Mouse (Mus musculus): ENCODE measurements around the gene Il18rap. TPM values are rescaled to one million over a fixed set of nuclear protein-coding genes. Genes with fewer than 3 reads are reported as not detected.

Gene Il18rap
- polyA plus RNA-seq (2014; fragmentation: Nextera tagmentation; extraction: Ambion mirVana): 0.03 and 0.22 TPM in 2 replicates

- Histone ChIP-seq H3K4me2 (replicated peaks; ENCODE audit: low read depth, low read length) (no peak within 1 kb of the TSS), H3K9ac (ENCODE audit: low read depth, low read length) (no peak within 1 kb of the TSS), H3K9me3 (ENCODE audit: control insufficient read depth, low read length) (no peaks in the 10 kb centered on the region), H3K36me3 (ENCODE audit: control insufficient read depth, insufficient read depth, low read length) (no peaks in the 10 kb centered on the region), H3K27ac (ENCODE audit: low read depth, low read length) (no peak within 1 kb of the TSS), H3K4me1 (replicated peaks; ENCODE audit: control insufficient read depth, insufficient read depth, low read length) (no peaks in the 10 kb centered on the region), H3K4me3 (ENCODE audit: low read depth, low read length) (no peak within 1 kb of the TSS), H3K27me3 (ENCODE audit: control insufficient read depth, insufficient read depth, low read length) (no peaks in the 10 kb centered on the region)
- WGBS: 68% methylated on average over 9 of the region's 9 CpGs
- no peak for ATAC-seq (ENCODE audit: low FRiP score)
- no peak for DNase-seq (ENCODE audit: low spot score)
These were observed at the start of gene Il18rap for GRCm38 (mm10) chr1:40514851-40515585. Il18rap (plus strand) TSS chr1:40515362.

- ATAC-seq (ENCODE audit: low FRiP score) (no peak), DNase-seq (ENCODE audit: low spot score) (no peak)
- Histone ChIP-seq H3K9ac (ENCODE audit: low read depth, low read length) (no peak within 1 kb of the TSS), H3K27ac (ENCODE audit: low read depth, low read length) (no peak within 1 kb of the TSS), H3K4me1 (replicated peaks; ENCODE audit: control insufficient read depth, insufficient read depth, low read length) (no peaks in the 10 kb centered on the region), H3K36me3 (ENCODE audit: control insufficient read depth, insufficient read depth, low read length) (no peaks in the 10 kb centered on the region), H3K27me3 (ENCODE audit: control insufficient read depth, insufficient read depth, low read length) (no peaks in the 10 kb centered on the region), H3K9me3 (ENCODE audit: control insufficient read depth, low read length) (no peaks in the 10 kb centered on the region), H3K4me3 (ENCODE audit: low read depth, low read length) (no peak within 1 kb of the TSS), H3K4me2 (replicated peaks; ENCODE audit: low read depth, low read length) (no peak within 1 kb of the TSS)
- WGBS: 45% methylated on average over 20 of the region's 20 CpGs
These were observed 49.4 kb upstream of the Il18rap start, which contains the start of gene Il18r1 for GRCm38 (mm10) chr1:40465477-40466430. Il18r1 (plus strand) TSS chr1:40465552.

GRCm38 (mm10) chr1:40467306-40467705 lies 47.9 kb upstream of the Il18rap start:
- DNase-seq (ENCODE audit: low spot score) (no peak), ATAC-seq (ENCODE audit: low FRiP score) (no peak)
- no peak overlapping the region for H3K9ac ChIP-seq (ENCODE audit: low read depth, low read length)
- H3K27ac ChIP-seq (ENCODE audit: low read depth, low read length): no peak overlapping the region
- no peak overlapping the region for H3K4me3 ChIP-seq (ENCODE audit: low read depth, low read length)
- H3K4me2 ChIP-seq (replicated peaks; ENCODE audit: low read depth, low read length): no peak overlapping the region
- no peaks in the 10 kb centered on the region for H3K4me1 ChIP-seq (replicated peaks; ENCODE audit: control insufficient read depth, insufficient read depth, low read length)
- H3K9me3 ChIP-seq (ENCODE audit: control insufficient read depth, low read length): no peaks in the 10 kb centered on the region
- no peaks in the 10 kb centered on the region for H3K27me3 ChIP-seq (ENCODE audit: control insufficient read depth, insufficient read depth, low read length)
- no peaks in the 10 kb centered on the region for H3K36me3 ChIP-seq (ENCODE audit: control insufficient read depth, insufficient read depth, low read length)
- WGBS: 86% methylated on average over 4 of the region's 4 CpGs

GRCm38 (mm10) chr1:40468805-40469204 lies 46.4 kb upstream of the Il18rap start:
- H3K4me3 ChIP-seq (ENCODE audit: low read depth, low read length): no peak overlapping the region
- no peak overlapping the region for H3K4me2 ChIP-seq (replicated peaks; ENCODE audit: low read depth, low read length)
- DNase-seq (ENCODE audit: low spot score): no peak
- WGBS: 86% methylated on average over 2 of the region's 2 CpGs
- H3K27me3 ChIP-seq (ENCODE audit: control insufficient read depth, insufficient read depth, low read length): no peaks in the 10 kb centered on the region
- no peaks in the 10 kb centered on the region for H3K4me1 ChIP-seq (replicated peaks; ENCODE audit: control insufficient read depth, insufficient read depth, low read length)
- no peak for ATAC-seq (ENCODE audit: low FRiP score)
- no peaks in the 10 kb centered on the region for H3K9me3 ChIP-seq (ENCODE audit: control insufficient read depth, low read length)
- no peak overlapping the region for H3K9ac ChIP-seq (ENCODE audit: low read depth, low read length)
- no peak overlapping the region for H3K27ac ChIP-seq (ENCODE audit: low read depth, low read length)
- H3K36me3 ChIP-seq (ENCODE audit: control insufficient read depth, insufficient read depth, low read length): no peaks in the 10 kb centered on the region

GRCm38 (mm10) chr1:40469900-40470299 lies 45.3 kb upstream of the Il18rap start:
- H3K27ac ChIP-seq (ENCODE audit: low read depth, low read length): no peak overlapping the region
- 92% methylated on average over 12 of the region's 12 CpGs for WGBS
- H3K4me2 ChIP-seq (replicated peaks; ENCODE audit: low read depth, low read length): no peak overlapping the region
- DNase-seq (ENCODE audit: low spot score): no peak
- H3K9me3 ChIP-seq (ENCODE audit: control insufficient read depth, low read length): no peaks in the 10 kb centered on the region
- H3K4me1 ChIP-seq (replicated peaks; ENCODE audit: control insufficient read depth, insufficient read depth, low read length): no peaks in the 10 kb centered on the region
- no peak overlapping the region for H3K4me3 ChIP-seq (ENCODE audit: low read depth, low read length)
- no peak overlapping the region for H3K9ac ChIP-seq (ENCODE audit: low read depth, low read length)
- H3K27me3 ChIP-seq (ENCODE audit: control insufficient read depth, insufficient read depth, low read length): no peaks in the 10 kb centered on the region
- ATAC-seq (ENCODE audit: low FRiP score): no peak
- no peaks in the 10 kb centered on the region for H3K36me3 ChIP-seq (ENCODE audit: control insufficient read depth, insufficient read depth, low read length)

GRCm38 (mm10) chr1:40472401-40472800 lies 42.8 kb upstream of the Il18rap start:
- H3K27ac ChIP-seq (ENCODE audit: low read depth, low read length): no peak overlapping the region
- no peak overlapping the region for H3K9ac ChIP-seq (ENCODE audit: low read depth, low read length)
- DNase-seq (ENCODE audit: low spot score) (no peak), ATAC-seq (ENCODE audit: low FRiP score) (no peak)
- no peaks in the 10 kb centered on the region for H3K36me3 ChIP-seq (ENCODE audit: control insufficient read depth, insufficient read depth, low read length)
- no peaks in the 10 kb centered on the region for H3K27me3 ChIP-seq (ENCODE audit: control insufficient read depth, insufficient read depth, low read length)
- H3K4me2 ChIP-seq (replicated peaks; ENCODE audit: low read depth, low read length): no peak overlapping the region
- H3K4me1 ChIP-seq (replicated peaks; ENCODE audit: control insufficient read depth, insufficient read depth, low read length): no peaks in the 10 kb centered on the region
- 88% methylated on average over 1 of the region's 1 CpGs for WGBS
- H3K9me3 ChIP-seq (ENCODE audit: control insufficient read depth, low read length): no peaks in the 10 kb centered on the region
- no peak overlapping the region for H3K4me3 ChIP-seq (ENCODE audit: low read depth, low read length)

GRCm38 (mm10) chr1:40473640-40474039 lies 41.5 kb upstream of the Il18rap start:
- no peak overlapping the region for H3K4me2 ChIP-seq (replicated peaks; ENCODE audit: low read depth, low read length)
- no peaks in the 10 kb centered on the region for H3K9me3 ChIP-seq (ENCODE audit: control insufficient read depth, low read length)
- no peaks in the 10 kb centered on the region for H3K36me3 ChIP-seq (ENCODE audit: control insufficient read depth, insufficient read depth, low read length)
- DNase-seq (ENCODE audit: low spot score) (no peak), ATAC-seq (ENCODE audit: low FRiP score) (no peak)
- 81% methylated on average over 4 of the region's 4 CpGs for WGBS
- no peaks in the 10 kb centered on the region for H3K27me3 ChIP-seq (ENCODE audit: control insufficient read depth, insufficient read depth, low read length)
- no peak overlapping the region for H3K9ac ChIP-seq (ENCODE audit: low read depth, low read length)
- H3K27ac ChIP-seq (ENCODE audit: low read depth, low read length): no peak overlapping the region
- no peaks in the 10 kb centered on the region for H3K4me1 ChIP-seq (replicated peaks; ENCODE audit: control insufficient read depth, insufficient read depth, low read length)
- H3K4me3 ChIP-seq (ENCODE audit: low read depth, low read length): no peak overlapping the region

- Histone ChIP-seq H3K27ac (ENCODE audit: low read depth, low read length) (no peak overlapping the region), H3K9ac (ENCODE audit: low read depth, low read length) (no peak overlapping the region), H3K4me1 (replicated peaks; ENCODE audit: control insufficient read depth, insufficient read depth, low read length) (no peaks in the 10 kb centered on the region), H3K9me3 (ENCODE audit: control insufficient read depth, low read length) (no peaks in the 10 kb centered on the region), H3K27me3 (ENCODE audit: control insufficient read depth, insufficient read depth, low read length) (no peaks in the 10 kb centered on the region), H3K36me3 (ENCODE audit: control insufficient read depth, insufficient read depth, low read length) (no peaks in the 10 kb centered on the region), H3K4me3 (ENCODE audit: low read depth, low read length) (no peak overlapping the region), H3K4me2 (replicated peaks; ENCODE audit: low read depth, low read length) (no peak overlapping the region)
- ATAC-seq (ENCODE audit: low FRiP score) (no peak), DNase-seq (ENCODE audit: low spot score) (no peak)
- WGBS: 92% methylated on average over 5 of the region's 5 CpGs
These were observed 40.8 kb upstream of the Il18rap start for GRCm38 (mm10) chr1:40474336-40474735.

All from hindbrain, embryonic 11.5 days (tissue).